Mouse (Mus musculus): ENCODE data around the gene Cad.

GRCm38 (mm10) chr5:31123481-31123880, 68.9 kb downstream of the Cad start:
- TF ChIP-seq CTCF (IDR thresholded peaks at IDR 0.05; ENCODE audit: control insufficient read depth, insufficient read depth, insufficient read length) (no peak), MYOG (IDR thresholded peaks at IDR 0.05; ENCODE audit: control insufficient read depth, extremely low read depth, insufficient read length) (no peak), USF1 (IDR thresholded peaks at IDR 0.05; ENCODE audit: low read depth) (no peak)

Measured in C2C12 (cell line).